Mouse (Mus musculus) embryonic fibroblast, embryonic 13.5 days (primary cell): Measurements from ENCODE around the gene Olfr1425.
"Not testable (repeated sequence)": the region's sequence is repeated elsewhere in the genome, so short reads cannot be mapped to it uniquely, and the experiment has no call there.

Experiments
- CTCF ChIP-seq: IDR thresholded peaks from 2 replicates; pipeline ENCODE4 v1.5.1; 2011; ENCODE audit warnings: mild to moderate bottlenecking, control low read depth, low read length, moderate library complexity, borderline replicate concordance; ENCODE audit not compliant: insufficient read depth
- POLR2A ChIP-seq: IDR thresholded peaks from 2 replicates; pipeline ENCODE4 v1.6.1; 2011; ENCODE audit warnings: low read depth, mild to moderate bottlenecking, control low read depth, low read length, moderate library complexity

DNA sequence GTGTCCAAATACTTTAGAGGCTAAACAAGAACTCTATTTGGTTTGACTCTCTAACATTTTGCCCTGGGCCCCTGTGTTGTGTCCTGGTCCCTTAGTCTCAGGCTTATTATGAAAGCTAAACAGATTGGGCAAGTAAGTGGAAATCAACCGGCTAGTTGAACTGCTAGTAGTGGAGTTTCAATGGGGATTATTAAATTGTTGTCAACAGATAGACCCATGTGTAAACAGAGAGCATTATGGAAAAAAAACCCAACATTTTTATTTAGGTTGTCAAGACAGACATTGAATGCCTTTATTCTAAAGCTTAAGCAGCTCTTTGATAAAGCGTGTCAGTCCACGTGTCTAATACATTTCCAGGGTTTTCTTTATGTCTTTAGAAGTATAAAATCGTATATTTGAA is at the start of gene Olfr1425:
- not testable (repeated sequence) for TF ChIP-seq POLR2A, CTCF
